Mouse (Mus musculus) ES-E14 (cell line): ENCODE data around the gene Mdga1. TPM values are rescaled to one million over a fixed set of nuclear protein-coding genes. Genes with fewer than 3 reads are reported as not detected.

Experiments used
- DNase-seq: peaks from one replicate; pipeline ENCODE4 v3.0.0-alpha.2; 2013; ENCODE audit warnings: low read depth, low spot score
- H3K27ac ChIP-seq: 2 replicates; pipeline ENCODE4 v1.5.1; 2012; ENCODE audit warnings: low read depth, mild to moderate bottlenecking, low read length, moderate library complexity, mixed read lengths; ENCODE audit not compliant: poor library complexity, insufficient read depth, severe bottlenecking
- H3K36me3 ChIP-seq: 2 replicates; pipeline ENCODE4 v1.6.1; 2012; ENCODE audit warnings: mild to moderate bottlenecking, low read length, moderate library complexity, mixed read lengths; ENCODE audit not compliant: control insufficient read depth, poor library complexity, insufficient read depth, severe bottlenecking
- H3K4me1 ChIP-seq, 2 experiments: fragments of 150-350 bp in 1 of 2; sonication (generic) in 1 of 2; 2 replicates each; pipeline ENCODE4 v1.6.1; 2012; ENCODE audit warnings: low read length in 2 of 2, mild to moderate bottlenecking in 1 of 2, mixed read lengths in 1 of 2; ENCODE audit not compliant: control insufficient read depth in 2 of 2, insufficient read depth in 2 of 2, poor library complexity in 1 of 2
- H3K4me3 ChIP-seq, 2 experiments: fragments of 150-350 bp in 1 of 2; sonication (generic) in 1 of 2; 2 replicates each; pipeline ENCODE4 v1.5.1; 2012; ENCODE audit warnings: low read length in 2 of 2, low read depth in 1 of 2, mild to moderate bottlenecking in 1 of 2, mixed read lengths in 1 of 2; ENCODE audit not compliant: insufficient read depth in 1 of 2, poor library complexity in 1 of 2, severe bottlenecking in 1 of 2
- H3K9ac ChIP-seq: 2 replicates; pipeline ENCODE4 v1.6.1; 2012; ENCODE audit warnings: low read depth, mild to moderate bottlenecking, low read length, mixed read lengths; ENCODE audit not compliant: poor library complexity, insufficient read depth, severe bottlenecking
- H3K9me3 ChIP-seq: fragments of 150-350 bp; sonication (generic); 2 replicates; pipeline ENCODE4 v1.6.1; 2012; ENCODE audit warnings: low read depth, mild to moderate bottlenecking, low read length; ENCODE audit not compliant: control insufficient read depth, insufficient read depth
- CHD2 ChIP-seq: IDR thresholded peaks from 2 replicates; pipeline ENCODE4 v1.6.1; 2014; ENCODE audit warnings: mild to moderate bottlenecking, low read depth, low read length, inconsistent platforms
- HCFC1 ChIP-seq: IDR thresholded peaks from 2 replicates; pipeline ENCODE4 v1.6.1; 2012; ENCODE audit warnings: low read length, inconsistent platforms, borderline replicate concordance; ENCODE audit not compliant: insufficient read depth
- MAFK ChIP-seq: IDR thresholded peaks from 2 replicates; pipeline ENCODE4 v1.6.1; 2014; ENCODE audit warnings: mild to moderate bottlenecking, low read depth, low read length, inconsistent platforms; ENCODE audit not compliant: insufficient read depth
- ZC3H11A ChIP-seq: IDR thresholded peaks from 2 replicates; pipeline ENCODE4 v1.6.1; 2012; ENCODE audit warnings: low read depth, mild to moderate bottlenecking, inconsistent platforms, low read length, borderline replicate concordance
- ZNF384 ChIP-seq: IDR thresholded peaks from 2 replicates; pipeline ENCODE4 v1.6.1; 2012; ENCODE audit warnings: low read depth, low read length, inconsistent platforms
- in situ Hi-C, 2 experiments: fragments of 600-800 bp; cut with MboI; formaldehyde crosslinking; loops; one replicate each; pipeline ENCODE4 v1.15.1; 2025; ENCODE audit warnings: low sequenced_read_pairs in 2 of 2, inconsistent platforms in 1 of 2; ENCODE audit not compliant: unreplicated experiment in 2 of 2
- total RNA-seq: library from RNA; depleted of rRNA; stranded (reverse); fragments of 300-350 nt; gene quantifications from 2 replicates; pipeline ENCODE4 v1.2.3, GENCODE M21; 2012

The Mdga1 gene
- total RNA-seq, 1 experiment: 7.1 TPM

GRCm38 (mm10) chr17:29884596-29884995 lies 85.3 kb downstream of the Mdga1 start:
- H3K27ac ChIP-seq: no peak overlapping the region
- no peak overlapping the region for H3K4me3 ChIP-seq
- no peak for DNase-seq

GRCm38 (mm10) chr17:29883351-29883750 lies 86.5 kb downstream of the Mdga1 start:
- TF ChIP-seq ZC3H11A (no peak), CHD2 (no peak), ZNF384 (no peak), MAFK (no peak), HCFC1 (no peak)
- in situ Hi-C loops: loop anchor here in 1 of 2 experiments (10.0 kb wide), 1 partner anchor 109 kb away; no protein-coding TSS in a partner anchor
- Histone ChIP-seq H3K27ac (no peak overlapping the region), H3K9me3 (no peaks in the 10 kb centered on the region), H3K4me3 (no peak overlapping the region), H3K36me3 (no peaks in the 10 kb centered on the region), H3K4me1 (peaks cover 0 to 13% of the 10 kb centered on the region in 2 experiments; a peak in 2 of 4 replicates), H3K9ac (no peak overlapping the region)
- DNase-seq: no peak

More at GRCm38 (mm10) chr17:29884596-29884995, 85.3 kb downstream of the Mdga1 start:
- no peak for TF ChIP-seq MAFK
- TF ChIP-seq ZC3H11A: no peak
- TF ChIP-seq CHD2: no peak
- TF ChIP-seq ZNF384: no peak
- no peak for TF ChIP-seq HCFC1
- H3K36me3 ChIP-seq: no peaks in the 10 kb centered on the region
- H3K9me3 ChIP-seq: no peaks in the 10 kb centered on the region
- H3K4me1 ChIP-seq: peaks cover 0 to 14% of the 10 kb centered on the region in 2 experiments; a peak in 2 of 4 replicates
- H3K9ac ChIP-seq: no peak overlapping the region
- in situ Hi-C loops: loop anchor here in 1 of 2 experiments (10.0 kb wide), 1 partner anchor 110 kb away; no protein-coding TSS in a partner anchor

- in situ Hi-C loops: loop anchor here in 1 of 2 experiments (10.0 kb wide), 1 partner anchor 108 kb away; no protein-coding TSS in a partner anchor
- H3K4me3 ChIP-seq: no peak overlapping the region
- peak; percentile 59 for DNase-seq
- H3K4me1 ChIP-seq: peaks cover 0 to 13% of the 10 kb centered on the region in 2 experiments; a peak in 2 of 4 replicates
- no peaks in the 10 kb centered on the region for H3K36me3 ChIP-seq
- no peaks in the 10 kb centered on the region; the same call in 1 of the 2 replicates for H3K9me3 ChIP-seq
- H3K27ac ChIP-seq: no peak overlapping the region
- TF ChIP-seq ZC3H11A: peak; percentile 95
- TF ChIP-seq MAFK: no peak
- no peak overlapping the region; the same call in 1 of the 2 replicates for H3K9ac ChIP-seq
Observed at GRCm38 (mm10) chr17:29882885-29883284, 87.0 kb downstream of the Mdga1 start.

GRCm38 (mm10) chr17:29880251-29880650 lies 89.6 kb downstream of the Mdga1 start:
- TF ChIP-seq ZNF384: no peak
- TF ChIP-seq HCFC1: no peak
- no peak for TF ChIP-seq MAFK
- TF ChIP-seq CHD2: no peak
- no peak for TF ChIP-seq ZC3H11A
- Histone ChIP-seq H3K27ac (peak overlapping the region; percentile 52; the same call in 1 of the 2 replicates), H3K4me3 (no peak overlapping the region), H3K36me3 (no peaks in the 10 kb centered on the region), H3K9ac (peak overlapping the region; percentile 15; the same call in 1 of the 2 replicates), H3K9me3 (no peaks in the 10 kb centered on the region; the same call in 1 of the 2 replicates), H3K4me1 (peaks cover 0 to 13% of the 10 kb centered on the region in 2 experiments; a peak in 2 of 4 replicates)
- in situ Hi-C loops: loop anchor here in 1 of 2 experiments (10.0 kb wide), 1 partner anchor 105 kb away; no protein-coding TSS in a partner anchor
- peak; percentile 68 for DNase-seq
